Comparison of ENCODE assay signal across 8 mouse cellular contexts in the genomic region with DNA sequence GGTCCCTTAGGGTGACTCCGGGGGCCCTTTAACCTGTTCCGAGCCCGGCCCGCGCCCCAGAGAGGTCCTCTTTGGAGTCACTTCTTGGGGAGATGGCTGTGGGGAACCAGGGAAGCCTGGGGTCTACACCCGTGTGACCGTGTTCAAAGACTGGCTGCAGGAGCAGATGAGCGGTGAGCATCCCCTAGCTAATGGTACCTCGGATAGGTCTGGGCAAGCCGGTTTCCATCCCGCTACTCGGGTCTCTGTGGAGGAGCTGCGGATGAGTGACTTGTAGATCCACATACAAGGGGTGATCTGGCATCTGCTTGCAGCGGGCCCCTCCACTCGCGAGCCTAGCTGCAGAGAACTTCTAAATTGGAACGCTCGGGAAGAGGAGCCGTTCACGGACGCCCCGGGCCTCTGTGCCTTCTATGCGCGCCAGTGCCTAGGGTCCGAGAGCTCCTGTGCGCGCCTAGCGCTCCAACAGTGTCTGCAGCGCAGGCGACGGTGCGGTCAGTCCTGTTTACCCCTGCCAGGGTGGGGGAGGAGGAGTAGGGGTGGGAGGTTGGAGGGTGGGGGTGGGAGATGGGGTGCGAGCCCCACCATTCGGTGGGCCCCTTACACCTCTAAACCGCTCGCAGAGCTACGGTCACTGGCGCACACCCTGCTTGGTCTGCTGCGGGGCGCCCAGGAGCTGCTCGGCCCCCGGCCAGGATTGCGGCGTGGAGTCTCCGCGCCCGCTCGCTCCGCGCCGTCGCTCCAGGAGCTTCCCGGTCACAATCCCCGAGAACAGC. TPM values are rescaled to one million over a fixed set of nuclear protein-coding genes. Genes with fewer than 3 reads are reported as not detected.
DNase-seq lines count a peak whose midpoint lies in the region; ATAC-seq and TF ChIP-seq lines count a peak whose summit lies in the region.

No protein-coding gene starts in this region.

- DNase-seq in kidney, adult 9 months, result no peak
- peak; percentile 56 for DNase-seq in hindbrain, embryonic 11.5 days (ENCODE audit: low spot score)
- DNase-seq in frontal cortex, adult 2 months (ENCODE audit: extremely low spot score in 1 of 2, low spot score in 1 of 2), result no peak
- no peak for DNase-seq in ovary, adult 18-20 months (ENCODE audit: low spot score)

- peak overlapping the region; percentile 97 for H3K4me2 ChIP-seq in kidney, embryonic 16.5 days (replicated peaks; ENCODE audit: low read depth, low read length)
- H3K4me2 ChIP-seq in hindbrain, embryonic 11.5 days (replicated peaks; ENCODE audit: low read depth, low read length), result peak overlapping the region; percentile 86
- peak overlapping the region; percentile 89 for H3K4me2 ChIP-seq in midbrain, embryonic 12.5 days (replicated peaks)

- no peaks in the 10 kb centered on the region for H3K9me3 ChIP-seq in kidney, embryonic 16.5 days (ENCODE audit: low read length)
- no peaks in the 10 kb centered on the region for H3K9me3 ChIP-seq in hindbrain, embryonic 11.5 days (ENCODE audit: control insufficient read depth, low read length)
- H3K9me3 ChIP-seq in midbrain, embryonic 12.5 days, result no peaks in the 10 kb centered on the region

- 2% methylated on average over 54 of the region's 54 CpGs for WGBS in kidney, embryonic 16.5 days
- 1% methylated on average over 51 of the region's 54 CpGs for WGBS in hindbrain, embryonic 11.5 days
- WGBS in midbrain, embryonic 12.5 days, result 2% methylated on average over 52 of the region's 54 CpGs

- no peaks in the 10 kb centered on the region for H3K36me3 ChIP-seq in kidney, embryonic 16.5 days (ENCODE audit: insufficient read depth, low read length)
- no peaks in the 10 kb centered on the region for H3K36me3 ChIP-seq in hindbrain, embryonic 11.5 days (ENCODE audit: control insufficient read depth, insufficient read depth, low read length)
- no peaks in the 10 kb centered on the region for H3K36me3 ChIP-seq in midbrain, embryonic 12.5 days

- H3K4me1 ChIP-seq in kidney, embryonic 16.5 days (ENCODE audit: insufficient read depth, low read length), result peaks cover 15% of the 10 kb centered on the region
- H3K4me1 ChIP-seq in cortical plate, adult 2 months (ENCODE audit: control insufficient read depth, insufficient read depth, low read length), result no peaks in the 10 kb centered on the region
- no peaks in the 10 kb centered on the region for H3K4me1 ChIP-seq in hindbrain, embryonic 11.5 days (replicated peaks; ENCODE audit: control insufficient read depth, insufficient read depth, low read length)
- peaks cover 10% of the 10 kb centered on the region for H3K4me1 ChIP-seq in midbrain, embryonic 12.5 days

- ATAC-seq in kidney, embryonic 16.5 days (ENCODE audit: low FRiP score, low TSS enrichment), result peak; percentile 14
- ATAC-seq in hindbrain, embryonic 11.5 days (ENCODE audit: low FRiP score), result peak; percentile 62
- ATAC-seq in midbrain, embryonic 12.5 days (ENCODE audit: low FRiP score, low read depth), result peak; percentile 61
- ATAC-seq in monocyte, adult 5-6 weeks (replicated peaks; ENCODE audit: insufficient number of reproducible peaks, low FRiP score, low TSS enrichment, poor library complexity, severe bottlenecking), result no peak

- H3K9ac ChIP-seq in kidney, embryonic 16.5 days (replicated peaks; ENCODE audit: low read length), result peak overlapping the region; percentile 66
- H3K9ac ChIP-seq in hindbrain, embryonic 11.5 days (ENCODE audit: low read depth, low read length), result peak overlapping the region; percentile 40
- H3K9ac ChIP-seq in midbrain, embryonic 12.5 days (replicated peaks), result peak overlapping the region; percentile 48

- H3K27me3 ChIP-seq in kidney, embryonic 16.5 days (ENCODE audit: insufficient read depth, low read length), result peaks cover 55% of the 10 kb centered on the region
- H3K27me3 ChIP-seq in hindbrain, embryonic 11.5 days (ENCODE audit: control insufficient read depth, insufficient read depth, low read length), result peaks cover 35% of the 10 kb centered on the region
- peaks cover 89% of the 10 kb centered on the region for H3K27me3 ChIP-seq in midbrain, embryonic 12.5 days

- peak overlapping the region; percentile 60 for H3K4me3 ChIP-seq in kidney, embryonic 16.5 days (ENCODE audit: low read length)
- H3K4me3 ChIP-seq in cortical plate, adult 2 months (ENCODE audit: insufficient read depth, low read length), result peak overlapping the region; percentile 22
- H3K4me3 ChIP-seq in hindbrain, embryonic 11.5 days (ENCODE audit: low read depth, low read length), result peak overlapping the region; percentile 52
- peak overlapping the region; percentile 50 for H3K4me3 ChIP-seq in midbrain, embryonic 12.5 days

- no peak for TF ChIP-seq POLR2A in cortical plate, adult 2 months (IDR thresholded peaks at IDR 0.05; ENCODE audit: extremely low read depth, insufficient read depth, low read length)

- no peak overlapping the region for H3K27ac ChIP-seq in kidney, embryonic 16.5 days (ENCODE audit: low read length)
- no peak overlapping the region for H3K27ac ChIP-seq in cortical plate, adult 2 months (ENCODE audit: insufficient read depth, low read length)
- H3K27ac ChIP-seq in hindbrain, embryonic 11.5 days (ENCODE audit: low read depth, low read length), result no peak overlapping the region
- no peak overlapping the region for H3K27ac ChIP-seq in midbrain, embryonic 12.5 days (replicated peaks)

- no peak for TF ChIP-seq CTCF in cortical plate, adult 2 months (IDR thresholded peaks at IDR 0.05; ENCODE audit: extremely low read depth, insufficient read depth, low read length)

RNA-seq across cellular contexts. Expression of a gene that starts 3.3 kb away (rescaled TPM):
- 0.08 TPM in 1 of 2 replicates, not detected in the other for polyA plus RNA-seq in kidney, embryonic 16.5 days (2015; fragmentation: Nextera tagmentation; extraction: Ambion mirVana)
- 0.13 and 0.40 TPM in 2 replicates for polyA plus RNA-seq in cortical plate, adult 2 months (2012; rRNA removed)
- polyA plus RNA-seq in hindbrain, embryonic 11.5 days (2014; fragmentation: Nextera tagmentation; extraction: Ambion mirVana), result 1.9 and 3.3 TPM in 2 replicates
- 0.08 and 0.17 TPM in 2 replicates for polyA plus RNA-seq in midbrain, embryonic 12.5 days (2016; fragmentation: Nextera tagmentation; extraction: Ambion mirVana)
- not detected in 3 replicates for total RNA-seq in monocyte, adult 5-6 weeks (2017)
- polyA plus RNA-seq in frontal cortex, adult 2 months (2012; rRNA removed), result 5.0 and 5.2 TPM in 2 replicates

RNA-seq across cellular contexts. Expression of a gene that starts 4.0 kb away (rescaled TPM):
- polyA plus RNA-seq in kidney, embryonic 16.5 days (2015; fragmentation: Nextera tagmentation; extraction: Ambion mirVana), result 0.81 and 1.1 TPM in 2 replicates
- not detected in 2 replicates for polyA plus RNA-seq in cortical plate, adult 2 months (2012; rRNA removed)
- polyA plus RNA-seq in hindbrain, embryonic 11.5 days (2014; fragmentation: Nextera tagmentation; extraction: Ambion mirVana), result 0.47 TPM in 1 of 2 replicates, not detected in the other
- not detected in 2 replicates for polyA plus RNA-seq in midbrain, embryonic 12.5 days (2016; fragmentation: Nextera tagmentation; extraction: Ambion mirVana)
- total RNA-seq in monocyte, adult 5-6 weeks (2017), result not detected in 3 replicates
- not detected in 2 replicates for polyA plus RNA-seq in frontal cortex, adult 2 months (2012; rRNA removed)

RNA-seq across cellular contexts. Expression of a gene that starts 18.0 kb away (rescaled TPM):
- polyA plus RNA-seq in kidney, embryonic 16.5 days (2015; fragmentation: Nextera tagmentation; extraction: Ambion mirVana), result 0.68 and 0.85 TPM in 2 replicates
- polyA plus RNA-seq in cortical plate, adult 2 months (2012; rRNA removed), result not detected in 2 replicates
- 0.73 and 1.0 TPM in 2 replicates for polyA plus RNA-seq in hindbrain, embryonic 11.5 days (2014; fragmentation: Nextera tagmentation; extraction: Ambion mirVana)
- not detected in 2 replicates for polyA plus RNA-seq in midbrain, embryonic 12.5 days (2016; fragmentation: Nextera tagmentation; extraction: Ambion mirVana)
- total RNA-seq in monocyte, adult 5-6 weeks (2017), result not detected in 3 replicates
- polyA plus RNA-seq in frontal cortex, adult 2 months (2012; rRNA removed), result not detected in 2 replicates

RNA-seq across cellular contexts. Expression of a gene that starts 27.3 kb away (rescaled TPM):
- polyA plus RNA-seq in kidney, embryonic 16.5 days (2015; fragmentation: Nextera tagmentation; extraction: Ambion mirVana), result 157 and 160 TPM in 2 replicates
- 53.7 and 55.6 TPM in 2 replicates for polyA plus RNA-seq in cortical plate, adult 2 months (2012; rRNA removed)
- 132 and 134 TPM in 2 replicates for polyA plus RNA-seq in hindbrain, embryonic 11.5 days (2014; fragmentation: Nextera tagmentation; extraction: Ambion mirVana)
- polyA plus RNA-seq in midbrain, embryonic 12.5 days (2016; fragmentation: Nextera tagmentation; extraction: Ambion mirVana), result 147 and 148 TPM in 2 replicates
- total RNA-seq in monocyte, adult 5-6 weeks (2017), result 145 to 170 TPM (median 152 TPM) in 3 replicates
- polyA plus RNA-seq in frontal cortex, adult 2 months (2012; rRNA removed), result 56.6 and 59.9 TPM in 2 replicates

RNA-seq across cellular contexts. Expression of a gene that starts 30.1 kb away (rescaled TPM):
- 0.94 and 1.1 TPM in 2 replicates for polyA plus RNA-seq in kidney, embryonic 16.5 days (2015; fragmentation: Nextera tagmentation; extraction: Ambion mirVana)
- polyA plus RNA-seq in cortical plate, adult 2 months (2012; rRNA removed), result 2.3 and 3.9 TPM in 2 replicates
- 10.0 and 14.7 TPM in 2 replicates for polyA plus RNA-seq in hindbrain, embryonic 11.5 days (2014; fragmentation: Nextera tagmentation; extraction: Ambion mirVana)
- polyA plus RNA-seq in midbrain, embryonic 12.5 days (2016; fragmentation: Nextera tagmentation; extraction: Ambion mirVana), result 7.5 and 8.8 TPM in 2 replicates
- total RNA-seq in monocyte, adult 5-6 weeks (2017), result not detected in 3 replicates
- 3.2 and 3.6 TPM in 2 replicates for polyA plus RNA-seq in frontal cortex, adult 2 months (2012; rRNA removed)
